Mouse (Mus musculus): ENCODE results near the gene Cdx2. TPM values are rescaled to one million over a fixed set of nuclear protein-coding genes. Genes with fewer than 3 reads are reported as not detected.

Cdx2 gene
- total RNA-seq, 2 experiments from 2014 or later = not detected

- intact Hi-C loops (cut with DNase I) = no loop called here
Measured at GRCm38 (mm10) chr5:147297249-147297648, 9.8 kb downstream of the Cdx2 start.

GRCm38 (mm10) chr5:147294121-147294520 is 12.9 kb downstream of the Cdx2 start:
- intact Hi-C loops (cut with DNase I) = no loop called here
- no peak for DNase-seq

More at GRCm38 (mm10) chr5:147297249-147297648, 9.8 kb downstream of the Cdx2 start:
- DNase-seq = no peak

- intact Hi-C loops (cut with DNase I) = no loop called here
- peak; percentile 49 to 63 for DNase-seq
Measured at GRCm38 (mm10) chr5:147293127-147293910, 13.8 kb downstream of the Cdx2 start.

GRCm38 (mm10) chr5:147292506-147293120 is 14.5 kb downstream of the Cdx2 start:
- DNase-seq = no peak
- intact Hi-C loops (cut with DNase I) = no loop called here

GRCm38 (mm10) chr5:147291764-147292505 is 15.1 kb downstream of the Cdx2 start:
- DNase-seq = no peak
- intact Hi-C loops (cut with DNase I) = no loop called here

- intact Hi-C loops (cut with DNase I) = no loop called here
- DNase-seq = no peak
Measured at GRCm38 (mm10) chr5:147284365-147284764, 22.7 kb downstream of the Cdx2 start.

- no peak for DNase-seq
- intact Hi-C loops (cut with DNase I) = no loop called here
Measured at GRCm38 (mm10) chr5:147277547-147277925, 29.5 kb downstream of the Cdx2 start.

- intact Hi-C loops (cut with DNase I) = no loop called here
- DNase-seq = no peak
Measured at GRCm38 (mm10) chr5:147276701-147277546, 30.1 kb downstream of the Cdx2 start.

- intact Hi-C loops (cut with DNase I) = no loop called here
- no peak for DNase-seq
Measured at GRCm38 (mm10) chr5:147275761-147276160, 31.3 kb downstream of the Cdx2 start.

- intact Hi-C loops (cut with DNase I) = no loop called here
- no peak for DNase-seq
Measured at GRCm38 (mm10) chr5:147274174-147275141, 32.6 kb downstream of the Cdx2 start.

GRCm38 (mm10) chr5:147272808-147273345 is 34.2 kb downstream of the Cdx2 start:
- intact Hi-C loops (cut with DNase I) = no loop called here
- DNase-seq = no peak

- DNase-seq = no peak
- intact Hi-C loops (cut with DNase I) = no loop called here
Measured at GRCm38 (mm10) chr5:147272046-147272807, 34.8 kb downstream of the Cdx2 start.

GRCm38 (mm10) chr5:147270673-147271655 is 36.1 kb downstream of the Cdx2 start:
- intact Hi-C loops (cut with DNase I) = no loop called here
- DNase-seq = no peak

GRCm38 (mm10) chr5:147269926-147270672 is 37.0 kb downstream of the Cdx2 start, which contains the start of gene Pdx1:
Pdx1 (plus strand) TSS chr5:147269959.
- intact Hi-C loops (cut with DNase I) = no loop called here
- DNase-seq = peak in 1 of 2 experiments; percentile 12

GRCm38 (mm10) chr5:147269371-147269770 is 37.7 kb downstream of the Cdx2 start:
- intact Hi-C loops (cut with DNase I) = no loop called here
- no peak for DNase-seq

GRCm38 (mm10) chr5:147268728-147269127 is 38.3 kb downstream of the Cdx2 start:
- no peak for DNase-seq
- intact Hi-C loops (cut with DNase I) = no loop called here
